Mouse (Mus musculus): Measurements from ENCODE around the gene Arhgef18. TPM values are rescaled to one million over a fixed set of nuclear protein-coding genes. Genes with fewer than 3 reads are reported as not detected.
A peak's percentile ranks its signal among the peaks of the same experiment; 100 is the strongest.

Gene Arhgef18
- polyA plus RNA-seq, 1 experiment, result 19.8 TPM

GRCm38 (mm10) chr8:3468838-3469237 is 76.0 kb downstream of the Arhgef18 start:
- no peak for TF ChIP-seq POLR2A (IDR thresholded peaks at IDR 0.05; ENCODE audit: low read depth, low read length)
- TF ChIP-seq CTCF (IDR thresholded peaks at IDR 0.05; ENCODE audit: borderline replicate concordance, insufficient read depth, low read length), result no peak
- Histone ChIP-seq H3K4me1 (ENCODE audit: control insufficient read depth, insufficient read depth, low read length) (0 out of 2 replicates have a peak, but pooled peaks cover 2% of the 10 kb centered on the region), H3K27ac (ENCODE audit: insufficient read depth, low read length) (no peak overlapping the region), H3K4me3 (ENCODE audit: insufficient read depth, low read length) (no peak overlapping the region)

DNA sequence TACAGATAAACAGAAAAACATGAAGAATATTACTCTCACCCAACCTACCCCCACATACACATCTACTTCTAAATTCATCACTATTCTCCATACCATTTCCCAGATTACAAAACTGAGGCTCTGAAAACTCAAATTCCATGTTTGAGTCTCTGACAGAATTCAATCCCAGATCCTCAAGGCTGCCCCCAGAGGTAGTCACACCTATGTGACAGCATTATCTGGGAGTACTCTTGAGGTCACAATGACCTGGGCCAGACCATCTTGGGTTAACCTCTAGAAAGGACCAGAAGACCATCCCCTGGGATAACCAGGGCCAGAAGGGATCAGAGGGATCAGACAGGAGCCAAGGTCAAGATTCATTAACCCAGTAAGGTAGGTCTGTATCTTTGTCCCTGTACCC is 77.8 kb downstream of the Arhgef18 start, which contains the start of gene Tex45:
TSS of gene Tex45 (plus strand) at position 301 of the 400 bp plus-strand sequence.
- no peak within 1 kb of the TSS for H3K27ac ChIP-seq (ENCODE audit: insufficient read depth, low read length)
- no peak within 1 kb of the TSS for H3K4me3 ChIP-seq (ENCODE audit: insufficient read depth, low read length)
- TF ChIP-seq CTCF (IDR thresholded peaks at IDR 0.05; ENCODE audit: borderline replicate concordance, insufficient read depth, low read length), result no peak
- no peak for TF ChIP-seq POLR2A (IDR thresholded peaks at IDR 0.05; ENCODE audit: low read depth, low read length)
- H3K4me1 ChIP-seq (ENCODE audit: control insufficient read depth, insufficient read depth, low read length), result 0 out of 2 replicates have a peak, but pooled peaks cover 2% of the 10 kb centered on the region

GRCm38 (mm10) chr8:3475715-3476429 is 83.1 kb downstream of the Arhgef18 start:
- H3K4me1 ChIP-seq (ENCODE audit: control insufficient read depth, insufficient read depth, low read length), result 0 out of 2 replicates have a peak, but pooled peaks cover 4% of the 10 kb centered on the region
- no peak overlapping the region for H3K27ac ChIP-seq (ENCODE audit: insufficient read depth, low read length)
- TF ChIP-seq POLR2A (IDR thresholded peaks at IDR 0.05; ENCODE audit: low read depth, low read length) (no peak), CTCF (IDR thresholded peaks at IDR 0.05; ENCODE audit: borderline replicate concordance, insufficient read depth, low read length) (no peak)
- H3K4me3 ChIP-seq (ENCODE audit: insufficient read depth, low read length), result no peak overlapping the region

- Histone ChIP-seq H3K4me3 (ENCODE audit: insufficient read depth, low read length) (no peak overlapping the region), H3K27ac (ENCODE audit: insufficient read depth, low read length) (no peak overlapping the region), H3K4me1 (ENCODE audit: control insufficient read depth, insufficient read depth, low read length) (0 out of 2 replicates have a peak, but pooled peaks cover 4% of the 10 kb centered on the region)
- no peak for TF ChIP-seq CTCF (IDR thresholded peaks at IDR 0.05; ENCODE audit: borderline replicate concordance, insufficient read depth, low read length)
- TF ChIP-seq POLR2A (IDR thresholded peaks at IDR 0.05; ENCODE audit: low read depth, low read length), result no peak
These were observed 87.5 kb downstream of the Arhgef18 start for GRCm38 (mm10) chr8:3480221-3480785.

- Histone ChIP-seq H3K4me1 (ENCODE audit: control insufficient read depth, insufficient read depth, low read length) (no peaks in the 10 kb centered on the region), H3K27ac (ENCODE audit: insufficient read depth, low read length) (no peak overlapping the region), H3K4me3 (ENCODE audit: insufficient read depth, low read length) (no peak overlapping the region)
- TF ChIP-seq POLR2A (IDR thresholded peaks at IDR 0.05; ENCODE audit: low read depth, low read length) (no peak), CTCF (IDR thresholded peaks at IDR 0.05; ENCODE audit: borderline replicate concordance, insufficient read depth, low read length) (no peak)
These were observed 88.8 kb downstream of the Arhgef18 start for GRCm38 (mm10) chr8:3481605-3482004.

DNA sequence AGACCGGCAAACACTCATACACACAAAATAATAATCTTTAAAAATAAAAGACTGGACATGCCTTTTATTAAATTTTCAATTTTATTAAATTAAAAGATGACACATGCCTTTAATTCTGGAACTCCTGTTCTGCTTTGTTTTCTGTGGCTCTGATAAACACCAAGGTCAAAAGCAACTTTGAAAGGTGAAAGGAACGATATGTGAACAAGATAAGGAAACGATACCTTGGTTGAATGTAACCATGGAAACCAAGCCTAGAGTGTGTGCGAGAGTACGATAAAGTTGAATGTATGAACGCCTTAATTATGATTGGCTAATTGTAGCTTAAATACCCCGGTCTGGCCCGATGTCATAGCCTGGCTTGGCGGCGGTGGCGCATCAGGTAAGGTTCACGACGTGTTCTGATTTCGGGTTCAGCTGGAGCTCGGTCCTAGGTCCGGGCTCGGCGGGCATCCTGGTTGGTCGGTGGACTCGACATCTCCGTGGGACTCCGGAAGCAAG is 89.5 kb downstream of the Arhgef18 start:
- TF ChIP-seq CTCF (IDR thresholded peaks at IDR 0.05; ENCODE audit: borderline replicate concordance, insufficient read depth, low read length), result no peak
- TF ChIP-seq POLR2A (IDR thresholded peaks at IDR 0.05; ENCODE audit: low read depth, low read length), result no peak
- Histone ChIP-seq H3K27ac (ENCODE audit: insufficient read depth, low read length) (no peak overlapping the region), H3K4me1 (ENCODE audit: control insufficient read depth, insufficient read depth, low read length) (no peaks in the 10 kb centered on the region), H3K4me3 (ENCODE audit: insufficient read depth, low read length) (no peak overlapping the region)

- TF ChIP-seq POLR2A (IDR thresholded peaks at IDR 0.05; ENCODE audit: low read depth, low read length), result no peak
- TF ChIP-seq CTCF (IDR thresholded peaks at IDR 0.05; ENCODE audit: borderline replicate concordance, insufficient read depth, low read length), result no peak
- Histone ChIP-seq H3K4me1 (ENCODE audit: control insufficient read depth, insufficient read depth, low read length) (no peaks in the 10 kb centered on the region), H3K27ac (ENCODE audit: insufficient read depth, low read length) (no peak overlapping the region), H3K4me3 (ENCODE audit: insufficient read depth, low read length) (no peak overlapping the region)
These were observed 90.7 kb downstream of the Arhgef18 start for GRCm38 (mm10) chr8:3483546-3483945.

GRCm38 (mm10) chr8:3485192-3485591 is 92.4 kb downstream of the Arhgef18 start:
- TF ChIP-seq POLR2A (IDR thresholded peaks at IDR 0.05; ENCODE audit: low read depth, low read length) (no peak), CTCF (IDR thresholded peaks at IDR 0.05; ENCODE audit: borderline replicate concordance, insufficient read depth, low read length) (no peak)
- no peaks in the 10 kb centered on the region for H3K4me1 ChIP-seq (ENCODE audit: control insufficient read depth, insufficient read depth, low read length)

DNA sequence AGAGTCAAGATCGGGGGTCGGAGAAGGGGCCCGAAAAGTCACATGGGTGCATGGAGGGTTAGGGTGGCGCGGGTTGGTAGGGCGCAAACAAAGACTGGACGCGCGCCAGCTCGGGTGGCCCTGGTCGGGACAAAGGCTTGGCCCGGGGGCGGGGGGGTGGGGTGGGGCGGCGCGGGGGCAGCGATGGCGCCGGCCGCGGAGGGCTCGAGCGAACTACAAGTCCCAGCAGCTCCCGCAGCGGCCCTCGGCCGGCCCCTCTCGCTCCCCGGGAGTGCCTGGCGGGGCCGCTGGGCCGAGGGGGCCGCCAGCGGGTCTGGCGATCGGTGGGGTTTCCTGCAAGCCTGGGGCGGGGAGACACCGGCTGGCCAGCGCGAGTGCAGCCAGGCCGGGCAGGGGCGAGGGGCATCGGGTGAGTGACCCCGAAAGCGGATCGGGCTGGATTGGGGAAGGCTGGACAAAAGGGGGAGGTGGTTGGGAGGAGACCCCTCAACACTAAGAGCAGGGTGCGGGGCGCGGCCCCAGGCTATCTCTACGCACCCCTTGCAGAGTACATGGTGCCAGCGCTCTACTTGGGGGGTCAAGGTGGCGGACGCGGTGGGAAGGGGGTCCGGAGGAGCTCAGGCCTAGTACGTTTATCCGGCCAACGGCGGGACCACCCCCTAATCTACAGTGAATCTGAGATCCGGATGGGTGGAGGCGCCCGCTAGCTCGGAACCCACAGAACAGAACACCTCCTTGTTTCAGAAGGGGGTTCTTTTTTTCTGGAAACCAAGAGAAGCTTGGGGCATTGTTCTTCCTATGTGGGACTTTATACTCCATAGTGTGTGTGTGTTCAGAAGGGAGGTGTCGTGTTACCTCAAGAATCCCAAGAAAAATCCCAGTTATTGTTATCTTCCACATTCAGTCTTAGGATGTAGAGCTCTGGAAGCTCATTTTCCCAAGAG is 100.4 kb downstream of the Arhgef18 start, which contains the start of gene Zfp358:
TSS of gene Zfp358 (plus strand) at position 238 of the 944 bp plus-strand sequence.
- no peak for TF ChIP-seq CTCF (IDR thresholded peaks at IDR 0.05; ENCODE audit: borderline replicate concordance, insufficient read depth, low read length)
- TF ChIP-seq POLR2A (IDR thresholded peaks at IDR 0.05; ENCODE audit: low read depth, low read length), result peak; percentile 68
- H3K27ac ChIP-seq (ENCODE audit: insufficient read depth, low read length), result peak within 1 kb of the TSS; percentile 49
- no peaks in the 10 kb centered on the region for H3K4me1 ChIP-seq (ENCODE audit: control insufficient read depth, insufficient read depth, low read length)
- H3K4me3 ChIP-seq (ENCODE audit: insufficient read depth, low read length), result peak within 1 kb of the TSS; percentile 96

More at GRCm38 (mm10) chr8:3485192-3485591, 92.4 kb downstream of the Arhgef18 start:
- Histone ChIP-seq H3K4me3 (ENCODE audit: insufficient read depth, low read length) (no peak overlapping the region), H3K27ac (ENCODE audit: insufficient read depth, low read length) (no peak overlapping the region)

Measured in embryonic fibroblast, embryonic 13.5 days (primary cell).